Mouse (Mus musculus) liver, adult 2 months (tissue): ENCODE data around the gene Osbpl5.

Experiments
- CTCF ChIP-seq: fragments of 200-500 bp; IDR thresholded peaks from 2 replicates; pipeline ENCODE4 v1.5.1; 2011; ENCODE audit warnings: low read depth, low read length, control low read depth
- POLR2A ChIP-seq: fragments of 200-500 bp; IDR thresholded peaks from 2 replicates; pipeline ENCODE4 v1.6.1; 2011; ENCODE audit warnings: low read length, control low read depth; ENCODE audit not compliant: insufficient read depth; ENCODE audit errors: extremely low read depth

- TF ChIP-seq CTCF (no peak), POLR2A (no peak)
These were observed 8.2 kb upstream of the Osbpl5 start for GRCm38 (mm10) chr7:143764876-143765530.
